Mouse (Mus musculus): Measurements from ENCODE around the gene Abcb1b. TPM values are rescaled to one million over a fixed set of nuclear protein-coding genes. Genes with fewer than 3 reads are reported as not detected.

Gene Abcb1b
- polyA plus RNA-seq (2014; fragmentation: Nextera tagmentation; extraction: Ambion mirVana), result 1.6 and 3.9 TPM in 2 replicates

DNA sequence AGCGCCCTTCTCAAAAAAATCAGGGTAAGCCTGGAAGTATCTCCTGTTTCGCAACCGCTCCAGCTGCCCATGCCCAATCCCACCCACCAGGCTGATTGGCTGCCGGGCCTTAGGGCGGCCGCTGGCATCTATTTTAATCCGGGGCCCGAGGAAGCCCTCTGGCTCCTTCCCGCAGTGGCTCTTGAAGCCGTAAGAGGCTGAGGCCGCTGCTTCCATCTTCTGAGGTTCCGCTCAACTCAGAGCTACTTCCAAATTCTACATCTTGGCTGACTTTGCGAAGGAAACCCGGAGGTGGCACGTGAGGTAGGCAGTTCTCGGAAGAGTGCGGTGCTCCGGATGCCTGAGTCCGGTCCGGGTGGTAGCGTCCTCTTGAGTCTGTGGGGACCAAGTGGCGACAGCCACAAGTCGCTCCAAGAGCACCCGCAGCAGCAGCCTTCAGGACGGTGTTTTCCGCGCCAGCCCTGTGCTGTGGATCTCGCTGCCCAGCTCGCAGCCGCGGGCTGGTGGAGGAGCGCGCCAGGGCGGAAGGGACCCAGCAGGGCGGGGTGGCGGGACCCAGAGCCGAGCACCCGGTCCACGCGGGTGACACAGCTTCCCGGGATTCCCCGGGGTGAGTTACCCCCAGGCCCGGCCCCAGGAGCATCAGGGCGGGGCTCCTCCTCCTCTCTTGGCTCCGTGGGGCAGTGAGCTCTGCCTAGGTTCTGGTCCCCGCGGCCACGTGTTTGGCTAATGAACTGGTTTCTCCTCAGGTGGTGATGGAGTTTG lies at the start of gene Abcb1b:
Gene Abcb1b, plus strand, starts transcription at position 161 of the 765 bp plus-strand sequence.
- peak; percentile 85 for ATAC-seq (ENCODE audit: insufficient number of reproducible peaks, insufficient read depth, low FRiP score, low read depth)
- no peaks in the 10 kb centered on the region for H3K36me3 ChIP-seq (ENCODE audit: control insufficient read depth, insufficient read depth, low read length)
- no peaks in the 10 kb centered on the region for H3K4me1 ChIP-seq (ENCODE audit: control insufficient read depth, insufficient read depth, low read length)
- H3K9me3 ChIP-seq (ENCODE audit: control insufficient read depth, low read depth, low read length), result no peaks in the 10 kb centered on the region
- peak within 1 kb of the TSS; percentile 89 for H3K4me2 ChIP-seq (replicated peaks; ENCODE audit: low read depth, low read length)
- H3K4me3 ChIP-seq (ENCODE audit: low read depth, low read length), result peak within 1 kb of the TSS; percentile 44
- no peak within 1 kb of the TSS for H3K27ac ChIP-seq (ENCODE audit: low read length)
- H3K27me3 ChIP-seq (ENCODE audit: control insufficient read depth, insufficient read depth, low read length), result no peaks in the 10 kb centered on the region
- under 1% methylated on average over 48 of the region's 48 CpGs for WGBS
- peak within 1 kb of the TSS; percentile 30; the same call in 1 of the 2 replicates for H3K9ac ChIP-seq (replicated peaks; ENCODE audit: low read depth, low read length)

DNA sequence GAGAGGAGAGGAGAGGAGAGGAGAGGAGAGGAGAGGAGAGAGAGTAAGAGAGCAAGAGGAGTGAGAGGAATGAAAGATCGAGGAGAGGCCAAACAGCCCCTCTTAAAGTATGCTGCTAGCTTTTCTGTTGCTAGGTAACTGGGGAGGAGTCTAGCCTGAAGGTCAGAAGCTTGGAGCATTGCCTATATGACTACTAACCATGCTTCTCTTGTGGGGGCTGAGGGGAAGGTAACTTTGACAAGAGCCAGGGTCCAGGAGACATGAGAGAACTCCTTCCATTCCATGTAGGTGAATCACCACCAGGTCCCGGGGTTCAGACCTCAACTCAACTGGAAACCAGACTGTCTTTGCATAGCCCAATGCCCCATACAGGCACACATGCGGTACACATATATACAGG lies 25.1 kb upstream of the Abcb1b start:
- no peaks in the 10 kb centered on the region for H3K9me3 ChIP-seq (ENCODE audit: control insufficient read depth, low read depth, low read length)
- no peaks in the 10 kb centered on the region for H3K4me1 ChIP-seq (ENCODE audit: control insufficient read depth, insufficient read depth, low read length)
- ATAC-seq (ENCODE audit: insufficient number of reproducible peaks, insufficient read depth, low FRiP score, low read depth), result no peak
- no peak overlapping the region for H3K4me3 ChIP-seq (ENCODE audit: low read depth, low read length)
- H3K27ac ChIP-seq (ENCODE audit: low read length), result no peak overlapping the region
- H3K27me3 ChIP-seq (ENCODE audit: control insufficient read depth, insufficient read depth, low read length), result no peaks in the 10 kb centered on the region
- H3K9ac ChIP-seq (replicated peaks; ENCODE audit: low read depth, low read length), result no peak overlapping the region
- no peaks in the 10 kb centered on the region for H3K36me3 ChIP-seq (ENCODE audit: control insufficient read depth, insufficient read depth, low read length)
- H3K4me2 ChIP-seq (replicated peaks; ENCODE audit: low read depth, low read length), result no peak overlapping the region
- WGBS, result 58% methylated on average over 3 of the region's 3 CpGs

DNA sequence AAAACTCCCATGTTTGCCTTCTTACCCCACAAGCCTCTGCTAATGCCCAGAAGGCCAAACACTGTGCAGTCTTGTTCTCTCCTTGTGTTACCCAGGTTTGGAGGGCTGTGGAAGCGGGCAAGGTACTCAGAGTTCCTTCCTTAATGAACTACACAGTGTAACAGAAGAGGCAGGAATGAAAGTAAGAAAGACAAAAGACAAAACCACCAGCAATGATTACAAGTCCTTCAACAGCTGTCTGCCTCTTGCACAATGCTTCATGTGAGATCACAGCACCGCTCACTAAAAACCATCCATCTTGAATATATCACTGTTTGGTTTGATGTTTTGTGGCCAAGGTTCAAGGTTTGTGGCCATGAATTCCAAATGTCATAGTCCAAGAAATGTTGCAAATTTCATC lies 19.6 kb upstream of the Abcb1b start:
- WGBS, result 70% methylated on average over 2 of the region's 2 CpGs
- H3K9me3 ChIP-seq (ENCODE audit: control insufficient read depth, low read depth, low read length), result no peaks in the 10 kb centered on the region
- no peaks in the 10 kb centered on the region for H3K4me1 ChIP-seq (ENCODE audit: control insufficient read depth, insufficient read depth, low read length)
- no peak overlapping the region for H3K4me3 ChIP-seq (ENCODE audit: low read depth, low read length)
- no peak overlapping the region for H3K4me2 ChIP-seq (replicated peaks; ENCODE audit: low read depth, low read length)
- no peak for ATAC-seq (ENCODE audit: insufficient number of reproducible peaks, insufficient read depth, low FRiP score, low read depth)
- H3K9ac ChIP-seq (replicated peaks; ENCODE audit: low read depth, low read length), result no peak overlapping the region
- no peaks in the 10 kb centered on the region for H3K27me3 ChIP-seq (ENCODE audit: control insufficient read depth, insufficient read depth, low read length)
- H3K36me3 ChIP-seq (ENCODE audit: control insufficient read depth, insufficient read depth, low read length), result no peaks in the 10 kb centered on the region
- no peak overlapping the region for H3K27ac ChIP-seq (ENCODE audit: low read length)

DNA sequence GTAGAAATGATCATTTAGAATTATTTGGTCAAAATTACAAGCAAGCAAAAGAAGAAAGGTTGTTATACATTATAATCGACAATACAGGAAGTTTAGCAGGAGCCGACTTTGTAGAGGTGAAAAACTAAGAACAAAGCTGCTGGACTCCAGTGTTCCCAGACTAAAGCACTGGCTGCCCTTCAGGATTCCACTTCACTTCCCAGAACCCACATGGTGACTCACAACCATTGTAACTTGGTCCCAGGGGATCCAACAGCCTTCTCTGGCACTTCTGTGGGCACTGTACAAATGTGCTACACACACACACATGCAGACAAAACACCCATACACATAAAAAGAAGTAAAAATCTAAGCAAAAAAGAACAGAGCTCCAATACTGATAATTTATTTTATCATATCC lies 19.2 kb upstream of the Abcb1b start:
- WGBS, result 82% methylated on average over 2 of the region's 2 CpGs
- Histone ChIP-seq H3K27me3 (ENCODE audit: control insufficient read depth, insufficient read depth, low read length) (no peaks in the 10 kb centered on the region), H3K4me2 (replicated peaks; ENCODE audit: low read depth, low read length) (no peak overlapping the region), H3K9me3 (ENCODE audit: control insufficient read depth, low read depth, low read length) (no peaks in the 10 kb centered on the region), H3K4me3 (ENCODE audit: low read depth, low read length) (no peak overlapping the region), H3K4me1 (ENCODE audit: control insufficient read depth, insufficient read depth, low read length) (no peaks in the 10 kb centered on the region), H3K9ac (replicated peaks; ENCODE audit: low read depth, low read length) (no peak overlapping the region), H3K36me3 (ENCODE audit: control insufficient read depth, insufficient read depth, low read length) (no peaks in the 10 kb centered on the region), H3K27ac (ENCODE audit: low read length) (no peak overlapping the region)
- ATAC-seq (ENCODE audit: insufficient number of reproducible peaks, insufficient read depth, low FRiP score, low read depth), result no peak

DNA sequence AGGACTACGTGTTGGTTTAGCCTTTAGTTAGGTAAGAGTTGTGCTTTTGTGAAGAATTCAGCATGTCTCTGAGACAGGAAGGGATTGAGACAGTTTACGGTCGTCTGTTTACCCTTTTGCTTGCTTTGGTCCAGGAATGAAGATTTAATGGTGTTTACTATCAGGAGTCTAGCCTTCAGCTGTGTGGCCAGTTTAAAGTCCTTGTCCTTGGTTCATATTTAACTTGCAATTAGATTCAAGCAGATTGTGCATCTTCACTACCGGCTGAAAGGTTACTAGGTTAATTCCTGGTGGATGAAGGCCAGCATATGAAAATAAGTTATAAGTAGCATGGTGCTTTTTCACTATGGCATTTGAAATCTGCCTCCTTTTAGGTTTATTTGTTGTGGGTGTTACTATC lies 5.7 kb upstream of the Abcb1b start:
- Histone ChIP-seq H3K27me3 (ENCODE audit: control insufficient read depth, insufficient read depth, low read length) (no peaks in the 10 kb centered on the region), H3K9ac (replicated peaks; ENCODE audit: low read depth, low read length) (no peak overlapping the region), H3K9me3 (ENCODE audit: control insufficient read depth, low read depth, low read length) (no peaks in the 10 kb centered on the region), H3K27ac (ENCODE audit: low read length) (no peak overlapping the region), H3K36me3 (ENCODE audit: control insufficient read depth, insufficient read depth, low read length) (no peaks in the 10 kb centered on the region), H3K4me3 (ENCODE audit: low read depth, low read length) (no peak overlapping the region), H3K4me2 (replicated peaks; ENCODE audit: low read depth, low read length) (no peak overlapping the region), H3K4me1 (ENCODE audit: control insufficient read depth, insufficient read depth, low read length) (no peaks in the 10 kb centered on the region)
- no peak for ATAC-seq (ENCODE audit: insufficient number of reproducible peaks, insufficient read depth, low FRiP score, low read depth)
- WGBS, result 47% methylated on average over 4 of the region's 4 CpGs

DNA sequence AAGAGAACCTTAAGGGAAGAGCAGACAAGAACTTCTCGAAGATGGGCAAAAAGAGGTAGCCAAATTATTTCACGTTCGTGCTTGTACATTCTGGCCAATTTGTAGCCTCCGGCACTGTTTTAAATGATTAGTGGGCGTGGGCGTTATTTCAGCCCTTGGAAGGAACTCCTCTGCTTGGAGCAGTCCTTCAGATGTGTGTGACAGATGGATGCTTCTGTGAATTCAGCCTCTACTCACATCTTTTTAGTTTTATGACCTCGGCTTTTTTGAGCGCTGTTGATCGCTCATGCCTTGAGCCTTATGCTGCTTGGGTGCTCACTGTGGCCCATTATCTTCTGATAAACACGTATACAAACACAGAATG lies 787 bp downstream of the Abcb1b start:
- 24% methylated on average over 10 of the region's 10 CpGs for WGBS
- peak overlapping the region; percentile 89 for H3K4me2 ChIP-seq (replicated peaks; ENCODE audit: low read depth, low read length)
- no peak for ATAC-seq (ENCODE audit: insufficient number of reproducible peaks, insufficient read depth, low FRiP score, low read depth)
- H3K36me3 ChIP-seq (ENCODE audit: control insufficient read depth, insufficient read depth, low read length), result no peaks in the 10 kb centered on the region
- H3K27me3 ChIP-seq (ENCODE audit: control insufficient read depth, insufficient read depth, low read length), result no peaks in the 10 kb centered on the region
- H3K9ac ChIP-seq (replicated peaks; ENCODE audit: low read depth, low read length), result peak overlapping the region; percentile 30; the same call in 1 of the 2 replicates
- no peaks in the 10 kb centered on the region for H3K9me3 ChIP-seq (ENCODE audit: control insufficient read depth, low read depth, low read length)
- H3K4me3 ChIP-seq (ENCODE audit: low read depth, low read length), result peak overlapping the region; percentile 44
- no peaks in the 10 kb centered on the region for H3K4me1 ChIP-seq (ENCODE audit: control insufficient read depth, insufficient read depth, low read length)
- no peak overlapping the region for H3K27ac ChIP-seq (ENCODE audit: low read length)

DNA sequence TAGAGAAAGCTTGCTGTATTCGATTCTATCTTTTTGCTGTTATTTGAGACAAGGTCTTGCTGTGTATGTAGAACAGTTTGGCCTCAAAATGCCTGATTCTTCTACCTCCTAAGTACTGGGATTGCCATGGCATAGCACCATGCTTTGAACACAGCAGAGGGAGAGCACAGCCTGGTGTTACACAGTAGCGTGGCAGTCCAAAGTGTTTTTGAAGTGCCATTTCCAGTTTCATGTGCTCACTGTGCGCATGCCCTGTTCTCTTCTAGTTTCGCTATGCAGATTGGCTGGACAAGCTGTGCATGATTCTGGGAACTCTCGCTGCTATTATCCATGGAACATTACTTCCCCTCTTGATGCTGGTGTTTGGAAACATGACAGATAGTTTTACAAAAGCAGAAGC lies 7.8 kb downstream of the Abcb1b start:
- ATAC-seq (ENCODE audit: insufficient number of reproducible peaks, insufficient read depth, low FRiP score, low read depth), result no peak
- H3K9ac ChIP-seq (replicated peaks; ENCODE audit: low read depth, low read length), result no peak overlapping the region
- H3K27ac ChIP-seq (ENCODE audit: low read length), result no peak overlapping the region
- no peak overlapping the region for H3K4me2 ChIP-seq (replicated peaks; ENCODE audit: low read depth, low read length)
- WGBS, result 94% methylated on average over 5 of the region's 5 CpGs
- no peaks in the 10 kb centered on the region for H3K36me3 ChIP-seq (ENCODE audit: control insufficient read depth, insufficient read depth, low read length)
- no peaks in the 10 kb centered on the region for H3K27me3 ChIP-seq (ENCODE audit: control insufficient read depth, insufficient read depth, low read length)
- no peaks in the 10 kb centered on the region for H3K9me3 ChIP-seq (ENCODE audit: control insufficient read depth, low read depth, low read length)
- H3K4me3 ChIP-seq (ENCODE audit: low read depth, low read length), result no peak overlapping the region
- H3K4me1 ChIP-seq (ENCODE audit: control insufficient read depth, insufficient read depth, low read length), result no peaks in the 10 kb centered on the region

DNA sequence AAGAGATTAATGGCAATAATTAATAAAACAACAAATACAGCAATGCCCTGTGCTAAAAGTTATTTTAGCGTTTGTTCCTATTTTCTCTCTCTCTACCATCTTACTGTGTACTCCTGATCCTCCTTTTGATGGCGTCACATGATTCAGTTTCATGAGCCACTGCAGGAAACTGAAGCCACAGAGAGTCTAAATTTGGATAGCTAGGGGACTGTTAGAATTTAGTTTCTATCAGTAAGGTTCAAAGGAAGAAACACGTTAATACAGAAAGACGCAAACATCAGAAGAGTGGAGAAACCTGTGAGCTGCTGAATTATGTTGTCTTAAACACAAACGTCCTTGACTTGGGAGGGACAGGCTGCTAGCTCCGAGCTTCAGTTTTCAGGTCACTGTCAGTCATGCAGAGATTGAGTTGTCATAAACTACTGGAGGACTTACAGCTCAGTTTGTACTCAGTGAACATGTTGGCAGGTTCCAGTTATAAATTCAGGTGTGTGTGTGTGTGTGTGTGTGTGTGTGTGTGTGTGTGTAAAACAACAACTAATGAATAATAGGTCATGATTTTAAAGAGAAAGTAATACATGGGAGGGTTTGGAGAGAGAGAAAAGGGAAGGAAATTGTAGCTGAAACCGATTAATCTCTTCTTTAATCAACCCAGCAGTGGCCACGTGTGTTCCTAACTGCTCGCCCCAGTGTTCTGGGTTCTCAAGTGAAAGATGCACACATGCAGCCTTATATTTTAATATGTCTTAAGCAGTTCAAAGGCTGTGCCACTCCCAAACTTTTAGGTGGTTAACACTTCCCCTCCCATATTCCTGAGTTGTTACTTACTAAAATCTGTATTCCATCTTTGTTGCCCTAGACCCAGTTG lies 9.4 kb downstream of the Abcb1b start:
- no peaks in the 10 kb centered on the region for H3K36me3 ChIP-seq (ENCODE audit: control insufficient read depth, insufficient read depth, low read length)
- no peak overlapping the region for H3K4me3 ChIP-seq (ENCODE audit: low read depth, low read length)
- H3K27me3 ChIP-seq (ENCODE audit: control insufficient read depth, insufficient read depth, low read length), result no peaks in the 10 kb centered on the region
- no peak for ATAC-seq (ENCODE audit: insufficient number of reproducible peaks, insufficient read depth, low FRiP score, low read depth)
- H3K4me2 ChIP-seq (replicated peaks; ENCODE audit: low read depth, low read length), result no peak overlapping the region
- H3K9ac ChIP-seq (replicated peaks; ENCODE audit: low read depth, low read length), result no peak overlapping the region
- H3K27ac ChIP-seq (ENCODE audit: low read length), result no peak overlapping the region
- 79% methylated on average over 9 of the region's 9 CpGs for WGBS
- H3K9me3 ChIP-seq (ENCODE audit: control insufficient read depth, low read depth, low read length), result no peaks in the 10 kb centered on the region
- H3K4me1 ChIP-seq (ENCODE audit: control insufficient read depth, insufficient read depth, low read length), result no peaks in the 10 kb centered on the region
